Comparison of ENCODE assay signal across 8 mouse cellular contexts in the genomic region with DNA sequence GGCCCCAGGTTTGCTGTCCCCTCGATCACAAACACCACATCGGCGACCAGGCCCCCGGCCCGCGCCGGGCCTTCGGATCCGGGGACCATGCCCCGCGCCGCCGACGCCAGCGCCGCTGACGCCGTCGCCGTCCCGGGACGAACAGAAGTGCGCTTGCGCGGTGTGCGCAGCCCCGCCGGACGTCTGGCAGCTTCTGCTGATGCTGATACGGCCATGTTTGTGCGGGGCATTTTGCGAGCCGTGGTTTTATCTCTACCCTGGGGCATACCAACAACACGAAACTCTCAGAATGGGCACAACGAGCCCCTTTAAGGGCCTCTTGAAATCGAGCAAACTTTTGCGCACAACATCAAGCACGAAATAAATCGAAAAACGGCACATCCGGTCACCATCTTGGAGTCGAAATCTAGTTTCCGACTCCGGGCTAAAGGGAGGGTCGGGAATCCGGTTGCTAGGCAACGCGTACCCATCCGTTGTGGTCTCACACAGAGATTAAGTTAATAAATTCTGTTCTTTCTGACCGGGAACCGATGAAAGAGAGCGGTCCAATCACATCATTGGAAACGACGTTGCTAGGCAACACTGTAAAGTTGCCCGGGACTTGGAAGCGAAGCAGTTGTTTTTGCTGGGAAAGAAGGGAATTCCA. TPM values are rescaled to one million over a fixed set of nuclear protein-coding genes. Genes with fewer than 3 reads are reported as not detected.
A peak's percentile ranks its signal among the peaks of the same experiment; 100 is the strongest.
DNase-seq lines count a peak whose midpoint lies in the region; ATAC-seq and TF ChIP-seq lines count a peak whose summit lies in the region.

A gene (minus strand): TSS at position 437 of the 646 bp plus-strand sequence.

- DNase-seq in 416B (ENCODE audit: low read depth): peak; percentile 94
- DNase-seq in heart, adult 8-10 months (ENCODE audit: low spot score): peak; percentile 91
- DNase-seq in kidney, adult 9 months: peak; percentile 98
- DNase-seq in limb, embryonic 14.5 days (ENCODE audit: low spot score): peak; percentile 99
- peak; percentile 99 for DNase-seq in midbrain, postnatal 0 days (ENCODE audit: low spot score)
- DNase-seq in spleen, postnatal 14 days (ENCODE audit: low spot score in 2 of 2): peak; percentile 75 to 82

- under 1% methylated on average over 56 of the region's 56 CpGs for WGBS in bone marrow, adult 2 months
- under 1% methylated on average over 56 of the region's 56 CpGs for WGBS in embryonic facial prominence, embryonic 15.5 days
- WGBS in limb, embryonic 14.5 days: under 1% methylated on average over 56 of the region's 56 CpGs
- WGBS in midbrain, postnatal 0 days: under 1% methylated on average over 56 of the region's 56 CpGs

- H3K27ac ChIP-seq in bone marrow, adult 2 months (ENCODE audit: control insufficient read depth, insufficient read depth, low read depth, low read length, poor library complexity): peak within 1 kb of the TSS; percentile 91
- H3K27ac ChIP-seq in embryonic facial prominence, embryonic 15.5 days (replicated peaks): peak within 1 kb of the TSS; percentile 100
- peak within 1 kb of the TSS; percentile 98 for H3K27ac ChIP-seq in limb, embryonic 14.5 days (replicated peaks; ENCODE audit: low read depth, low read length)
- H3K27ac ChIP-seq in midbrain, postnatal 0 days (ENCODE audit: low read depth, low read length): peak within 1 kb of the TSS; percentile 98

- H3K4me3 ChIP-seq in bone marrow, adult 2 months (replicated peaks; ENCODE audit: control insufficient read depth, low read depth, low read length): peak within 1 kb of the TSS; percentile 69
- H3K4me3 ChIP-seq in embryonic facial prominence, embryonic 15.5 days (replicated peaks): peak within 1 kb of the TSS; percentile 78
- H3K4me3 ChIP-seq in limb, embryonic 14.5 days (replicated peaks; ENCODE audit: low read length): peak within 1 kb of the TSS; percentile 83
- peak within 1 kb of the TSS; percentile 87 for H3K4me3 ChIP-seq in midbrain, postnatal 0 days (ENCODE audit: low read depth, low read length)

- TF ChIP-seq POLR2A in bone marrow, adult 2 months (IDR thresholded peaks at IDR 0.05; ENCODE audit: borderline replicate concordance, control insufficient read depth, low read depth, low read length): peak; percentile 72; the same call in 1 of the 2 replicates
- 0 out of 2 replicates have a peak, but pooled peaks have one; percentile 88 for TF ChIP-seq POLR2A in limb, embryonic 14.5 days (IDR thresholded peaks at IDR 0.05; ENCODE audit: borderline replicate concordance, extremely low read depth, insufficient read depth, insufficient read length)

- H3K9me3 ChIP-seq in embryonic facial prominence, embryonic 15.5 days (replicated peaks): no peaks in the 10 kb centered on the region
- no peaks in the 10 kb centered on the region for H3K9me3 ChIP-seq in limb, embryonic 14.5 days (ENCODE audit: control insufficient read depth, low read length)
- H3K9me3 ChIP-seq in midbrain, postnatal 0 days (ENCODE audit: low read length): no peaks in the 10 kb centered on the region

- H3K27me3 ChIP-seq in embryonic facial prominence, embryonic 15.5 days: no peaks in the 10 kb centered on the region
- H3K27me3 ChIP-seq in limb, embryonic 14.5 days (ENCODE audit: control insufficient read depth, insufficient read depth, low read length): no peaks in the 10 kb centered on the region
- H3K27me3 ChIP-seq in midbrain, postnatal 0 days (ENCODE audit: insufficient read depth, low read length): no peaks in the 10 kb centered on the region

- peaks cover 17% of the 10 kb centered on the region for H3K36me3 ChIP-seq in embryonic facial prominence, embryonic 15.5 days
- H3K36me3 ChIP-seq in limb, embryonic 14.5 days (ENCODE audit: control insufficient read depth, insufficient read depth, low read length): peaks cover 26% of the 10 kb centered on the region
- H3K36me3 ChIP-seq in midbrain, postnatal 0 days (ENCODE audit: insufficient read depth, low read length): 0 out of 2 replicates have a peak, but pooled peaks cover 7% of the 10 kb centered on the region

- H3K4me1 ChIP-seq in bone marrow, adult 2 months (ENCODE audit: control insufficient read depth, insufficient read depth, low read length): peaks cover 3% of the 10 kb centered on the region
- H3K4me1 ChIP-seq in embryonic facial prominence, embryonic 15.5 days: peaks cover 47% of the 10 kb centered on the region
- H3K4me1 ChIP-seq in limb, embryonic 14.5 days (ENCODE audit: control insufficient read depth, insufficient read depth, low read length): peaks cover 28% of the 10 kb centered on the region
- peaks cover 33% of the 10 kb centered on the region for H3K4me1 ChIP-seq in midbrain, postnatal 0 days (ENCODE audit: insufficient read depth, low read length)

- peak within 1 kb of the TSS; percentile 69 for H3K4me2 ChIP-seq in embryonic facial prominence, embryonic 15.5 days (replicated peaks)
- H3K4me2 ChIP-seq in limb, embryonic 14.5 days (replicated peaks; ENCODE audit: low read depth, low read length, severe bottlenecking): peak within 1 kb of the TSS; percentile 93
- H3K4me2 ChIP-seq in midbrain, postnatal 0 days (ENCODE audit: low read depth, low read length, poor library complexity, severe bottlenecking): peak within 1 kb of the TSS; percentile 93

- ATAC-seq in embryonic facial prominence, embryonic 15.5 days (ENCODE audit: insufficient number of reproducible peaks, low FRiP score, low TSS enrichment, low read depth): peak; percentile 83
- peak; percentile 88 for ATAC-seq in limb, embryonic 14.5 days (ENCODE audit: low FRiP score, low read depth)
- peak; percentile 78 for ATAC-seq in midbrain, postnatal 0 days (ENCODE audit: low FRiP score)

- TF ChIP-seq CTCF in bone marrow, adult 2 months (IDR thresholded peaks at IDR 0.05; ENCODE audit: control insufficient read depth, insufficient read depth, low read length): no peak
- no peak for TF ChIP-seq CTCF in midbrain, postnatal 0 days (IDR thresholded peaks at IDR 0.05)

- H3K9ac ChIP-seq in embryonic facial prominence, embryonic 15.5 days: peak within 1 kb of the TSS; percentile 66
- H3K9ac ChIP-seq in limb, embryonic 14.5 days (ENCODE audit: low read depth, low read length, severe bottlenecking): peak within 1 kb of the TSS; percentile 84
- H3K9ac ChIP-seq in midbrain, postnatal 0 days (replicated peaks; ENCODE audit: low read length, poor library complexity, severe bottlenecking): peak within 1 kb of the TSS; percentile 82

RNA-seq across cellular contexts. Expression of the gene that starts here (rescaled TPM):
- 14.6 and 25.4 TPM in 2 replicates for polyA plus RNA-seq in bone marrow, adult 2 months (2011; ENCODE audit: insufficient read depth, insufficient read length, low replicate concordance, missing spikeins)
- 110 and 122 TPM in 2 replicates for polyA plus RNA-seq in embryonic facial prominence, embryonic 15.5 days (2015; fragmentation: Nextera tagmentation; extraction: Ambion mirVana)
- total RNA-seq in heart, adult 8-10 months (2022): 10 to 100 TPM; 79.8 to 88.1 (median 85.0) TPM
- 142 and 181 TPM in 2 replicates for polyA plus RNA-seq in limb, embryonic 14.5 days (2012; rRNA removed)
- polyA plus RNA-seq in limb, embryonic 14.5 days (2014; fragmentation: Nextera tagmentation; extraction: Ambion mirVana): 69.1 and 73.5 TPM in 2 replicates
- 153 and 182 TPM in 2 replicates for total RNA-seq in midbrain, postnatal 0 days (2014; rRNA removed)
- polyA plus RNA-seq in midbrain, postnatal 0 days (2015; fragmentation: Nextera tagmentation; extraction: Ambion mirVana): 150 and 154 TPM in 2 replicates

Comparison
In these comparisons a context has a peak if more than half of its experiments do, and no peak if none do; other contexts are left out.
1. Peak in every context shown above with its lines: DNase-seq, ATAC-seq, H3K4me3 ChIP-seq and H3K27ac ChIP-seq.